Mouse (Mus musculus) ES-Bruce4 (cell line): ENCODE measurements around the gene Dbil5. TPM values are rescaled to one million over a fixed set of nuclear protein-coding genes. Genes with fewer than 3 reads are reported as not detected.

Experiments used
- H3K27ac ChIP-seq: 2 replicates; pipeline ENCODE4 v1.5.1; 2012; ENCODE audit warnings: low read length, inconsistent platforms; ENCODE audit not compliant: insufficient read depth
- H3K27me3 ChIP-seq: 2 replicates; pipeline ENCODE4 v1.6.1; 2012; ENCODE audit warnings: mild to moderate bottlenecking, low read length, inconsistent platforms; ENCODE audit not compliant: control insufficient read depth, poor library complexity, insufficient read depth, severe bottlenecking
- H3K36me3 ChIP-seq: 2 replicates; pipeline ENCODE4 v1.6.1; 2012; ENCODE audit warnings: inconsistent platforms, mild to moderate bottlenecking, low read length, moderate library complexity; ENCODE audit not compliant: control insufficient read depth, poor library complexity, insufficient read depth, severe bottlenecking
- H3K4me1 ChIP-seq: one replicate; pipeline ENCODE4 v1.8.1; 2011; ENCODE audit warnings: low read length; ENCODE audit not compliant: control insufficient read depth, insufficient read depth
- H3K4me3 ChIP-seq: 2 replicates; pipeline ENCODE4 v1.5.1; 2011; ENCODE audit warnings: low read depth, mild to moderate bottlenecking, low read length
- H3K9ac ChIP-seq: 2 replicates; pipeline ENCODE4 v1.6.1; 2012; ENCODE audit warnings: low read depth, mild to moderate bottlenecking, inconsistent platforms; ENCODE audit not compliant: poor library complexity, severe bottlenecking
- H3K9me3 ChIP-seq: replicated peaks from 2 replicates; pipeline ENCODE4 v1.6.1; 2012; ENCODE audit warnings: mild to moderate bottlenecking, low read length, inconsistent platforms; ENCODE audit not compliant: control insufficient read depth, poor library complexity, insufficient read depth, severe bottlenecking
- CTCF ChIP-seq: IDR thresholded peaks from one replicate; pipeline ENCODE4 v1.8.1; 2011; ENCODE audit warnings: low read depth, low read length
- EP300 ChIP-seq: IDR thresholded peaks from 2 replicates; pipeline ENCODE4 v1.6.1; 2011; ENCODE audit warnings: low read depth, low read length; ENCODE audit not compliant: insufficient read depth
- POLR2A ChIP-seq: IDR thresholded peaks from one replicate; pipeline ENCODE4 v1.8.1; 2011; ENCODE audit warnings: low read length; ENCODE audit not compliant: insufficient read depth
- polyA plus RNA-seq: library from polyadenylated mRNA; stranded (reverse); fragments of >200 nt; gene quantifications from 2 replicates; pipeline ENCODE4 v1.2.4, GENCODE M21; 2011; ENCODE audit warnings: low read depth; ENCODE audit not compliant: missing spikeins, insufficient read depth, insufficient read length

Gene Dbil5
- polyA plus RNA-seq: not detected in 2 replicates

DNA sequence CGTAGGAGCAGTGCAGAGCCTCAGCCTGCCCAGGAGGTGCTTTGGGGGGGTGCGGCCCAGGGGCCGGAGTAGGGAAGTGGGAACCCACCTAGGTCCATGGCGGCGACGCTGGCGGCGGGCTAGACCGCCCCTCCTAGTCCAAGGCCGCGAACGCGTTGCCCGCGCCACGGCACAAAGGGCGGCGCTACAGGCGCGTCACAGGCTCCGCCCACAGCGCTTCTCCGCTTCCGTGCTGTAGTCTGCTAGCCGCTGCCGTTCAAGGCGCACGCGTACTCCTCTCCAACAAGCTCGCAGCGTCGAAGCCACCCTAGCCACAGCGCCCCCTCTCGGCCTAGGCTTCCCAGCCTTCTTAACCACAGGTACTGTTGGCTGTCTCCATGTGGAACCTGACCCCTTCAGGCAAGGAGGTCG is at the start of gene Dbil5, which contains the start of gene Gemin4:
Gene Dbil5 (plus strand): TSS at position 219 of the 411 bp plus-strand sequence.
Gene Gemin4 (minus strand): TSS at position 275 of the 411 bp plus-strand sequence.
- TF ChIP-seq EP300: peak; percentile 38; the same call in 1 of the 2 replicates
- peak; percentile 50 for TF ChIP-seq POLR2A
- peak; percentile 99 for TF ChIP-seq CTCF
- Histone ChIP-seq H3K4me1 (no peaks in the 10 kb centered on the region), H3K4me3 (peak within 1 kb of the TSS; percentile 80), H3K27ac (peak within 1 kb of the TSS; percentile 34; the same call in 1 of the 2 replicates), H3K36me3 (peaks cover 31% of the 10 kb centered on the region), H3K9me3 (no peaks in the 10 kb centered on the region), H3K9ac (peak within 1 kb of the TSS; percentile 82), H3K27me3 (no peaks in the 10 kb centered on the region)

DNA sequence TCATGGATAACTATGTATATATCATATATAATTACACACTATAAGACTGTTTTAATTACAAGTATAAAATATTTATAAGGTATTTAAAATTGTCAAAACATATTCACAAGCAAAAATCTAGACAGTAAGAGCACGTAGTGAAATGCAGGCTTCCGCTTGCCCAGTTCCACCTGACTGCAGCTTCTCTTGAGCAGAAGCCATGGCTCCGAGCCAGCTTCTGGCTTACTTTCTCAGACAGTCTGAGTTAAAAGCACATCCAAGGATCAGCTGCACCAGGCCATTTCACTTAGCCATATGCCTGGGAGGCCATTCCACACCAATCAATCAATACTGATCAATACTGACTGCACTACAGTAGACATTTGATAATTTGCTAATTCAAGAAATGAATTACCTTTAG is 48.4 kb upstream of the Dbil5 start:
- Histone ChIP-seq H3K27ac (no peak overlapping the region), H3K9ac (no peak overlapping the region), H3K9me3 (no peaks in the 10 kb centered on the region), H3K4me3 (no peak overlapping the region), H3K27me3 (no peaks in the 10 kb centered on the region), H3K4me1 (no peaks in the 10 kb centered on the region), H3K36me3 (peaks cover 3% of the 10 kb centered on the region; the same call in 1 of the 2 replicates)
- no peak for TF ChIP-seq EP300
- TF ChIP-seq POLR2A: no peak
- TF ChIP-seq CTCF: no peak

DNA sequence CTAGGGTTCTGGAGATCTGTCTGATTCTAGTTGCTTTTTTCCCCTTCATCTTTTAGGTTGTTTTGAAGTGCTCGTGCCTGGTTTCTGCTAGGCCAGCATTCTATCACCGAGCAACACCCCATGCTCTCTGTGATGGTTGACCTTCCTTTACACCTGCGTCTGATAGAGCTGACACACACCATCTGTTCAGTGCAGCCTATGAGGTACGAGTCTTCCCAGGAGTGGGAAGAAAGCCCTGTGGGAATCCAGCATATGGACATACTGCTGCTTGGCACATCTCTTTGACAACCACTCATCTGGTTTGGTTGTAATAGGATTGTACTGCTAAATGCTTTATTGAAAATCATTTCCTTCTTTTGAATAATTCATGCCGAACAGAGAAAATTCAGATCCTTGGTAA is 47.2 kb upstream of the Dbil5 start:
- Histone ChIP-seq H3K36me3 (peaks cover 3% of the 10 kb centered on the region; the same call in 1 of the 2 replicates), H3K27me3 (no peaks in the 10 kb centered on the region), H3K9ac (no peak overlapping the region), H3K9me3 (no peaks in the 10 kb centered on the region), H3K4me3 (no peak overlapping the region), H3K27ac (no peak overlapping the region), H3K4me1 (no peaks in the 10 kb centered on the region)
- no peak for TF ChIP-seq CTCF
- TF ChIP-seq EP300: no peak
- no peak for TF ChIP-seq POLR2A

DNA sequence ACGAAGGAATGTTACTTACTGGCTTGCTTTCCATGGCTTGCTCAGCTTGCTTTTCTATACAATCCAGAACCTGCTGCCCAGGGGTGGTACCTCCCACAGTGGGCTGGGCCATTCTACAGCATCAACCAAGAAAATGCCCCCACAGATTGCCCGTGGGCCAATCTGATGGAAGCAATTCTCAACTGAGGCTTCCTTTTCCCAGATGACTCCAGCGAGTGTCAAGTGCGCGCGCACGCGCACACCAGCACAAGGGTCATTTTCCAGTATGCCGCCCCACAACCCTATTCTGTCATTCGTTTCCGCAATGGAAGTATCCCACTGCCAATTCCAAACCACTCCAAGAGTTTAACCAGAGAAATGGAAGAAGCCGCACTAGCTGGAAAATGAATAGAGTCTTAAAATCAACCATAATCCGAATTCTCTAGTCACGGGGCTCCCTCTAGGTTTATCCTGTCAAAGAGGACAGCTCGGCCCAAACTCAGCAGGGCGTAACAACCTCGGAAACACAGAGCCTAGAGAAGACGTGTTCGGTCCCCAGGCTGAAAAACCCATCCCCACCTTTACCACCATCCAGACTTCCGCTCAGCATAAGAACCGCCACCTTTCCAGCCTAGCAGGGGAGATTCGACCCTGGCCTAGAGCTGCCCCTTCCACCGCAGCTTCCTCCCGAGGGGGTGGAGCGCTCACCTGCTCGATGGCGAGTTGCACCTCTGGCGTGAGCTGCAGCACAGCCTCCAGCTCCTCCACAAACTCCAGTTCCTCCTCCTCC is 38.5 kb upstream of the Dbil5 start:
- Histone ChIP-seq H3K27ac (no peak overlapping the region), H3K27me3 (no peaks in the 10 kb centered on the region), H3K4me3 (peak overlapping the region; percentile 87), H3K9me3 (no peaks in the 10 kb centered on the region), H3K4me1 (no peaks in the 10 kb centered on the region), H3K9ac (peak overlapping the region; percentile 57), H3K36me3 (no peaks in the 10 kb centered on the region)
- TF ChIP-seq EP300 (no peak), POLR2A (no peak), CTCF (no peak)

DNA sequence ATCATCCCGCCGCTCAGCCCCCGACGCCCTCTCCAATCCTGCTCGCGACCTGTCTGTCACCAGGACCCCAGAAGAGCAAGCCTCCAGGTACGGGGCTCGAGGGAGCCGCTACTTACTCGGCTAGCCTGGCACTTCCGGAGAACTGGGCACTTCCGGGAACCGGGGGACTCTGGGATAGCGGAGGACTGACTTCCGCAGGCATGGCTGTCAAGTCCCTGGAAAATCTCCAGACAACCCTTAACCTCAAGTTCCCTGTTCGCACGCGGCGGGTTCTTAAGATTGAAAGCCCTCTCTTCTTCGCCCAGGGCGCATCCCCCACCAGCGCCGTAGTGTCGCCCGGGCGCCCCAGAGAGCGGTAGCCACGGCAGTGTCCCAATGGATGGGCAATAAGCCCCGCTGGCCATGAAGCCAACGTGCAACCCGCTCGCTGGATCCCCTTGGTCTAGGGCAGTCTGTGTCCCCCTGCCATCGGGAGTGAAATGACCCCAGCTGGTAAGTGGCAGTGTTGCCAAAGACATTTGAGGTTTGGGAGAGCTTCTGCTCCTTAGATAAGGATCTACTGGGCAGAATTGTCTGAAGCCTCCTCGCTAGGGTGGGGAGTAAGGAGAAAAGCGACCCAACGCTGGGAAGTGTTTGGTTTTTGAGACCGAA is 37.8 kb upstream of the Dbil5 start, which contains the start of the genes Vps53 and Fam57a:
Gene Vps53 (minus strand): TSS at position 153 of the 651 bp plus-strand sequence.
Gene Fam57a (plus strand): TSS at position 177 of the 651 bp plus-strand sequence.
- H3K27ac ChIP-seq: no peak within 1 kb of the TSS
- H3K9ac ChIP-seq: peak within 1 kb of the TSS; percentile 57
- no peaks in the 10 kb centered on the region for H3K36me3 ChIP-seq
- H3K9me3 ChIP-seq: no peaks in the 10 kb centered on the region
- H3K4me1 ChIP-seq: no peaks in the 10 kb centered on the region
- no peaks in the 10 kb centered on the region for H3K27me3 ChIP-seq
- H3K4me3 ChIP-seq: peak within 1 kb of the TSS; percentile 87
- TF ChIP-seq EP300 (no peak), POLR2A (peak; percentile 21), CTCF (no peak)

DNA sequence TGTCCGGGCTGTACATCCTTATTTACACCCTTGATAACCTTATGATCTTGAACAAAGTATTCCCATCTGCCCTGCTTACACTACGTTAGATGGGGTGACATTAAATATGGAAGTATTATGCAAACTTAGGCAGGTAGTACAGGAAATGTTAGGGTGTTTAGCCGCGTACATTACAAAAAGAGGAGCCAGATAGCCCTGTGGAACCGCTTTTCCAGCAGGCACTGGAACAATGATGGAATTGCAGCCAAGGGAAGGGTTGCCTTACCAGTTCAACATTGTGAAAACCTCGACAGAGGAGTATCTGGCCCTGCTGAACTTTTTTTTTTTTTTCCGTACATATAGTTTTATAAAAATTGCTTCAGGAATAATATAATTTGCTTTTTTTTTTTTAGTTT is 37.3 kb upstream of the Dbil5 start:
- Histone ChIP-seq H3K9ac (peak overlapping the region; percentile 57), H3K4me3 (peak overlapping the region; percentile 87), H3K36me3 (no peaks in the 10 kb centered on the region), H3K27me3 (no peaks in the 10 kb centered on the region), H3K9me3 (no peaks in the 10 kb centered on the region), H3K27ac (no peak overlapping the region), H3K4me1 (no peaks in the 10 kb centered on the region)
- TF ChIP-seq CTCF (no peak), EP300 (no peak), POLR2A (no peak)
